26 mouse cellular contexts compared by ENCODE assay signal in genomic region chr8:39923741-39924140, GRCm38 (mm10).
DNase-seq lines count a peak whose midpoint lies in the region; ATAC-seq and TF ChIP-seq lines count a peak whose summit lies in the region.
"Had no signal": no experiment of that assay in that cellular context is flagged by ENCODE, and none has a peak within 500 bp of the region (broad histone marks: within the 10 kb centered on the region; RNA-seq: fewer than 3 reads in every experiment).

No protein-coding gene starts in this region.

- no peak overlapping the region for H3K27ac ChIP-seq in kidney, postnatal 0 days
- no peak overlapping the region for H3K27ac ChIP-seq in kidney, adult 2 months (ENCODE audit: insufficient read depth, low read depth, low read length)
- no peak overlapping the region for H3K27ac ChIP-seq in forebrain, embryonic 12.5 days
- H3K27ac ChIP-seq: embryonic facial prominence, embryonic 12.5 days; embryonic facial prominence, embryonic 15.5 days; forebrain, embryonic 10.5 days; forebrain, embryonic 13.5 days; forebrain, embryonic 15.5 days had no signal

- H3K4me2 ChIP-seq in kidney, postnatal 0 days (ENCODE audit: low read length), result no peak overlapping the region
- H3K4me2 ChIP-seq in forebrain, embryonic 12.5 days, result no peak overlapping the region
- H3K4me2 ChIP-seq: embryonic facial prominence, embryonic 12.5 days; embryonic facial prominence, embryonic 15.5 days; forebrain, embryonic 13.5 days; forebrain, embryonic 15.5 days had no signal

- no peak for TF ChIP-seq CTCF in kidney, postnatal 0 days (IDR thresholded peaks at IDR 0.05; ENCODE audit: low read depth)
- no peak for TF ChIP-seq CTCF in kidney, adult 2 months (conservative IDR thresholded peaks at IDR 0.05; ENCODE audit: insufficient read depth, insufficient read length, low read depth, low read length)

- H3K27me3 ChIP-seq in kidney, postnatal 0 days (ENCODE audit: insufficient read depth, low read length), result no peaks in the 10 kb centered on the region
- no peaks in the 10 kb centered on the region for H3K27me3 ChIP-seq in kidney, adult 2 months (replicated peaks; ENCODE audit: control insufficient read depth, insufficient read depth, low read length)
- no peaks in the 10 kb centered on the region for H3K27me3 ChIP-seq in forebrain, embryonic 12.5 days
- H3K27me3 ChIP-seq: CH12.LX; embryonic facial prominence, embryonic 12.5 days; embryonic facial prominence, embryonic 15.5 days; forebrain, embryonic 13.5 days; forebrain, embryonic 15.5 days had no signal

- no peaks in the 10 kb centered on the region for H3K9me3 ChIP-seq in kidney, postnatal 0 days (replicated peaks; ENCODE audit: low read length)
- H3K9me3 ChIP-seq in forebrain, embryonic 12.5 days, result no peaks in the 10 kb centered on the region
- H3K9me3 ChIP-seq: embryonic facial prominence, embryonic 12.5 days; embryonic facial prominence, embryonic 15.5 days; forebrain, embryonic 10.5 days; forebrain, embryonic 13.5 days; forebrain, embryonic 15.5 days; G1E had no signal

- no peaks in the 10 kb centered on the region for H3K4me1 ChIP-seq in kidney, postnatal 0 days (replicated peaks; ENCODE audit: insufficient read depth, low read length)
- H3K4me1 ChIP-seq in kidney, adult 2 months (ENCODE audit: control insufficient read depth, insufficient read depth, low read length), result no peaks in the 10 kb centered on the region
- no peaks in the 10 kb centered on the region for H3K4me1 ChIP-seq in forebrain, embryonic 12.5 days
- H3K4me1 ChIP-seq: embryonic facial prominence, embryonic 12.5 days; embryonic facial prominence, embryonic 15.5 days; forebrain, embryonic 10.5 days; forebrain, embryonic 13.5 days; forebrain, embryonic 15.5 days had no signal

- no peaks in the 10 kb centered on the region for H3K36me3 ChIP-seq in kidney, postnatal 0 days (ENCODE audit: insufficient read depth, low read length)
- no peaks in the 10 kb centered on the region for H3K36me3 ChIP-seq in kidney, adult 2 months (ENCODE audit: control insufficient read depth, insufficient read depth, low read length)
- no peaks in the 10 kb centered on the region for H3K36me3 ChIP-seq in forebrain, embryonic 12.5 days (replicated peaks)
- H3K36me3 ChIP-seq: embryonic facial prominence, embryonic 12.5 days; embryonic facial prominence, embryonic 15.5 days; forebrain, embryonic 10.5 days; forebrain, embryonic 15.5 days; G1E had no signal

- no peak for ATAC-seq in kidney, postnatal 0 days (replicated peaks; ENCODE audit: low FRiP score, low read depth)
- no peak for ATAC-seq in forebrain, embryonic 12.5 days (ENCODE audit: low FRiP score)
- ATAC-seq: CD4-positive, CD25-positive, alpha-beta regulatory T cell, adult 4 months; forebrain, embryonic 13.5 days; forebrain, embryonic 15.5 days; forebrain, postnatal 0 days had no signal

- WGBS in kidney, postnatal 0 days, result 41% methylated on average over 2 of the region's 2 CpGs
- 37% methylated on average over 2 of the region's 2 CpGs for WGBS in kidney, adult 2 months
- WGBS in forebrain, embryonic 12.5 days, result 46% methylated on average over 2 of the region's 2 CpGs

- no peak overlapping the region for H3K4me3 ChIP-seq in kidney, postnatal 0 days (replicated peaks; ENCODE audit: low read depth, low read length)
- no peak overlapping the region for H3K4me3 ChIP-seq in kidney, adult 2 months (ENCODE audit: insufficient read depth, low read depth, low read length)
- no peak overlapping the region for H3K4me3 ChIP-seq in forebrain, embryonic 12.5 days (replicated peaks)
- H3K4me3 ChIP-seq: embryonic facial prominence, embryonic 12.5 days; embryonic facial prominence, embryonic 15.5 days; erythroblast, embryonic 14.5 days; forebrain, embryonic 10.5 days; forebrain, embryonic 13.5 days; forebrain, embryonic 15.5 days had no signal

- peak; percentile 31 for DNase-seq in kidney, postnatal 0 days (ENCODE audit: low spot score)
- DNase-seq in kidney, adult 2 months, result no peak
- peak; percentile 41 for DNase-seq in 3T3-L1 (ENCODE audit: low read depth, low spot score)
- peak; percentile 94 for DNase-seq in Muller cell, postnatal 12 days (ENCODE audit: inconsistent ontology term)
- no peak for DNase-seq in left cerebral cortex, adult 8-10 months (ENCODE audit: low spot score in 2 of 2)
- DNase-seq: adrenal gland, adult 2 months; adrenal gland, postnatal 10 days; adrenal gland, postnatal 25 days; cerebellum, adult 11 months; cerebellum, adult 18-20 months; cerebellum, adult 8-10 months; cerebellum, adult 9-11 months; cerebellum, postnatal 14 days; cerebellum, postnatal 36 days; embryo, embryonic 11 days; forebrain, postnatal 0 days had no signal

- no peak overlapping the region for H3K9ac ChIP-seq in kidney, postnatal 0 days (ENCODE audit: low read depth, low read length)
- H3K9ac ChIP-seq in forebrain, embryonic 12.5 days, result no peak overlapping the region
- H3K9ac ChIP-seq: embryonic facial prominence, embryonic 12.5 days; embryonic facial prominence, embryonic 15.5 days; forebrain, embryonic 13.5 days; forebrain, embryonic 15.5 days; forebrain, postnatal 0 days had no signal

- TF ChIP-seq POLR2A in kidney, adult 2 months (IDR thresholded peaks at IDR 0.05; ENCODE audit: low read depth, low read length), result no peak

Comparison
In these comparisons a context has a peak if more than half of its experiments do, and no peak if none do; other contexts are left out.
1. DNase-seq: peak in kidney, postnatal 0 days (single experiment), 3T3-L1 (single experiment) and Muller cell, postnatal 12 days (single experiment); none in kidney, adult 2 months (single experiment) and left cerebral cortex, adult 8-10 months (0 of 2).